Mouse (Mus musculus): ENCODE measurements around the gene Cebpe. TPM values are rescaled to one million over a fixed set of nuclear protein-coding genes. Genes with fewer than 3 reads are reported as not detected.

The Cebpe gene
- polyA plus RNA-seq (2012; rRNA removed) = 25.7 and 34.3 TPM in 2 replicates

GRCm38 (mm10) chr14:54712074-54712473 is at the start of gene Cebpe:
TSS of gene Cebpe (minus strand) at chr14:54712174.

GRCm38 (mm10) chr14:54698733-54699132 is 13.2 kb downstream of the Cebpe start, which contains the start of gene Gm29776:
TSS of gene Gm29776 (minus strand) at chr14:54698833.

GRCm38 (mm10) chr14:54686522-54687143 is 25.3 kb downstream of the Cebpe start, which contains the start of gene Acin1:
TSS of gene Acin1 (minus strand) at chr14:54686931.

GRCm38 (mm10) chr14:54686063-54686521 is 25.9 kb downstream of the Cebpe start, which contains the start of gene 1700123O20Rik:
TSS of gene 1700123O20Rik (plus strand) at chr14:54686216.

Other genes with a start within 250 kb of the Cebpe start
- gene Lrp10, start 248.0 kb downstream of the Cebpe start, polyA plus RNA-seq (2012; rRNA removed) = 16.5 and 18.2 TPM in 2 replicates
- gene Rem2, start 236.1 kb downstream of the Cebpe start, polyA plus RNA-seq (2012; rRNA removed) = 0.58 and 0.70 TPM in 2 replicates
- gene Prmt5, start 194.6 kb downstream of the Cebpe start, polyA plus RNA-seq (2012; rRNA removed) = 16.9 and 17.1 TPM in 2 replicates
- gene Haus4, start 157.6 kb downstream of the Cebpe start, polyA plus RNA-seq (2012; rRNA removed) = 15.3 and 15.4 TPM in 2 replicates
- 6.1 and 6.2 TPM in 2 replicates for gene Ajuba, start 134.6 kb downstream of the Cebpe start, polyA plus RNA-seq (2012; rRNA removed)
- 4.4 and 4.9 TPM in 2 replicates for gene 4931414P19Rik, start 106.2 kb downstream of the Cebpe start, polyA plus RNA-seq (2012; rRNA removed)
- gene Psmb5, start 94.2 kb downstream of the Cebpe start, polyA plus RNA-seq (2012; rRNA removed) = 93.3 and 100 TPM in 2 replicates
- not detected in 2 replicates for gene Psmb11, start 90.7 kb downstream of the Cebpe start, polyA plus RNA-seq (2012; rRNA removed)
- not detected in 2 replicates for gene Gm17606, start 71.2 kb downstream of the Cebpe start, polyA plus RNA-seq (2012; rRNA removed)
- gene Cdh24, start 70.8 kb downstream of the Cebpe start, polyA plus RNA-seq (2012; rRNA removed) = 0.96 and 1.1 TPM in 2 replicates
- 41.4 and 42.6 TPM in 2 replicates for gene 1700123O20Rik, start 26.0 kb downstream of the Cebpe start, polyA plus RNA-seq (2012; rRNA removed)
- 46.0 and 56.8 TPM in 2 replicates for gene Acin1, start 25.2 kb downstream of the Cebpe start, polyA plus RNA-seq (2012; rRNA removed)
- gene Gm29776, start 13.3 kb downstream of the Cebpe start, polyA plus RNA-seq (2012; rRNA removed) = 0.05 and 0.06 TPM in 2 replicates
- gene Slc7a8, start 69.8 kb upstream of the Cebpe start, polyA plus RNA-seq (2012; rRNA removed) = 4.7 and 5.1 TPM in 2 replicates
- not detected in 2 replicates for gene Rnf212b, start 102.0 kb upstream of the Cebpe start, polyA plus RNA-seq (2012; rRNA removed)
- gene Homez, start 158.8 kb upstream of the Cebpe start, polyA plus RNA-seq (2012; rRNA removed) = 1.5 and 2.1 TPM in 2 replicates
- gene Ppp1r3e, start 165.4 kb upstream of the Cebpe start, polyA plus RNA-seq (2012; rRNA removed) = 1.9 and 2.0 TPM in 2 replicates
- 8.9 and 9.0 TPM in 2 replicates for gene Bcl2l2, start 171.2 kb upstream of the Cebpe start, polyA plus RNA-seq (2012; rRNA removed)
- 0.07 and 0.12 TPM in 2 replicates for gene Gm20521, start 171.3 kb upstream of the Cebpe start, polyA plus RNA-seq (2012; rRNA removed)
- 101 and 125 TPM in 2 replicates for gene Pabpn1, start 180.3 kb upstream of the Cebpe start, polyA plus RNA-seq (2012; rRNA removed)
- 4.2 and 5.5 TPM in 2 replicates for gene Slc22a17, start 201.0 kb upstream of the Cebpe start, polyA plus RNA-seq (2012; rRNA removed)
- 0.38 and 0.47 TPM in 2 replicates for gene Efs, start 214.0 kb upstream of the Cebpe start, polyA plus RNA-seq (2012; rRNA removed)
- gene Il25, start 220.5 kb upstream of the Cebpe start, polyA plus RNA-seq (2012; rRNA removed) = not detected in 2 replicates
- gene Cmtm5, start 224.1 kb upstream of the Cebpe start, polyA plus RNA-seq (2012; rRNA removed) = 0.04 TPM in 1 of 2 replicates, not detected in the other